Mouse (Mus musculus) c-Kit-positive CD71-positive TER-119-negative erythroid progenitor cells, embryonic 14.5 days (primary cell): ENCODE results near the gene Eftud2.
A peak's percentile ranks its signal among the peaks of the same experiment; 100 is the strongest.

ENCODE experiments used
- DNase-seq: peaks from one replicate; pipeline ENCODE4 v3.0.0-alpha.2; 2013; ENCODE audit warnings: low read depth

Gene Eftud2

DNA sequence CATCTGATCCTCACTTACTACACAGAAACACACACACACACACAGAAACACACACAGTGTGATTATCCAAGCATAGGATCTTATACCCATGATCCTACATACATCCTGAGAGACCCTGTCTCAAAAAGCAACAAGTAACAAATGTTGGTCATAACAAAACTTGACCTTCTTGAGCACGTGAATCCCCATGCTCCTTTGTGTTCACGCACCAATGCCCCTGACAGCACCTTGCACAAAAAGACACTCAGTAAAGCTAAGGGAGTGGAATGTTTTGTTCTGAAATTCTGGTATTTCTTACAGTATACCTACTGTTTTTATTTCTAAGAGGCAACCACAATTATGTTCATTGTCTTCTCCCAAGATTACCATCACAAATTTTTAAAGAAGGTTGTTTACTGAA is 1.2 kb downstream of the Eftud2 start:
- no peak for DNase-seq

DNA sequence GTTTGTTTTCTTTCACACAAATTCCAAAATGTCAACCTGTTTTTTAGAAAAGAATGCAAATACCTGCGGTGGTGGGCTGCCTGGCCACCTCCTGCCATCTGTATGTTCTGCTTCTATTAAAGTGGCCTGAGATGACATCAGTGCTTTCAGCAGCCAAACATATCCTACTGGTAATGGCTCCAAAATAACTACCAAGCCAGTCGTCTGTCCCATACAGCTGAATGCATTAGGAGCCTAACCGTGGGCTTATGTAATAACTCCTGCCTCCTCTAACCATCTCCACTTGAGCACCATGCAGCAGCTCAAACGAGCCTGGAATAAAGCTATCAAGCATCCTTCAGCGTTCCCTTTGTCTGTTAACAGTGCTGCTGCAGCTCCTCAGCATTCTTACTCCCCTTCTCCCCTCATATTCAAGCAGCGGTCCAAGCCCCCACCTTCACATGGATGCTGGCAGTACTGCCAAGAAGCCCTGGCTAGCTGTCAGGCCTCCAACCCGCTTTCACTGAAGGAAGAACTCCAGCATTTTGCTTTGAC is 5.9 kb downstream of the Eftud2 start:
- DNase-seq, result no peak

DNA sequence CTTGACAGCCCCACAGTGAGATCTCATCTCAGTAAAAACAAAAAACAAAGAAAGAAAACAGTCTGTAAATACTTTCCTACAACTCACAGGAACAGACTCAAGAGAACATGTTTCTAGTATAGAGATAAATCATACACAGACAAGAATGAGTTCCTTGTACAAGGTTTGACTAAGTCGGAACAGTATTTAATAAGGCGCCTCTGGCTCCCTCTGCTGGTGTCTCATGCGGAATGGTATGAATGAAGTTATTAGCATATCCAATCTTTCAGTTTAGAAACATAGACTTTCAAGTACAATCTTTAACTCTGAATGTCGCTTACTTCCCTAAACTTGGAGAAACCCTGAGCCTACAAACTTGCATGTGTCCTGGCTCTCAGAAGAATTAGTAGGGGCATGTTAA is 16.5 kb downstream of the Eftud2 start:
- DNase-seq, result peak; percentile 50

DNA sequence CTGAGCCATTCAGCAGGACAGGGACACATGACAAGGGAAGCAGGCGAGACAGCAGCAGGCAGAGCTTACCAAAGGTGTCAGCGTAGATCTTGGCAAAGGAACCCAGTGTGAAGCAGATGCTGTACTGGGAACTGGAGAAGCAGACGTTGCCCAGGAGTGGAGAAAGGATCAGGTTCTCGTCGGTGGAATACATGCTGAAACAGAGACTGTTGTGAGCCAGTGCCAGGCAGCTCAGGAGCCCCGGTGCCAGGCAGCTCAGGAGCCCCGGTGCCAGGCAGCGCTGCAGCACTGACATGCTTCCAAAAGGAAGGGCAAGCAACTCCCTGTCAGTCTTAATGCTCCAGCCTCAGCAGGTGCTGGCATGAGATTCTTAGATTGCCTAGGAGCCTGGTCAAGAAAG is 20.9 kb downstream of the Eftud2 start:
- no peak for DNase-seq

DNA sequence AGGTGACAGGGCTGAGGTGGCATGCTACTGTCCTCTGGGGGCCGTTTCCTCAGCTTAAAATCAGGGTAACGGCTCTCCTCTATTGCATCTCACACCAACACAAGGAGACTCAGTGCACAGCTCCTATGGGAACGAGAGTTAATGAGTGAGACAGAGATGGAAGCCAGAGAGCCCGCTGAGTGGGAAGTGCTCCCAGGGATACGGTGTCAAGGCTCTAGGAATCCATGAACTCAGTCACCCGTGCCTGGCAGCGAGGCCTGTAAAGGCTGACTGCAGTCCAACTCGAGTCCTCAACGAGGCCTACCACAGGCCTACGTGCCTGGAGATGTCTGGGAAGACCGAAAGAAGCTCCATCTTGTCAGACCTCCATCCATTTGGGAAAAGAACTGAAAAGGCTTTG is 21.8 kb downstream of the Eftud2 start:
- no peak for DNase-seq

DNA sequence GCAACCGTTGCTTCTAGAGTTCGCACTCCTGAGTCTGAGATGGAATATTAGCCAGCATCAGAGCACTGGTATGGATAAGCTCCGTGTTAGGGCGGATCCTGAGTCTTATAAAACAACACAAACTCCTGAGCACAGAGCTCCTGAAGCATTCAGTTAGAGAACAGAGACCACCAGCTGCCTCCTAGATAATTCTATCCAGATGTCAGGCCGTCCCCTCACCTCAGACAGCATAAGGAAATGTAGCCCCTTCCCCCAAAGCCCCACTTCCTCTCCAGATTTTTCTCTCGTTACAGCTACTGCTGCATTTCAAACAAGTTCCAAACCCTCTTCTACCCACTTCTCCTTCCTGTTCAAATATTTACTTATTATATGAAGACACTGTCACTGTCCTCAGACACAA is 24.8 kb downstream of the Eftud2 start:
- no peak for DNase-seq

DNA sequence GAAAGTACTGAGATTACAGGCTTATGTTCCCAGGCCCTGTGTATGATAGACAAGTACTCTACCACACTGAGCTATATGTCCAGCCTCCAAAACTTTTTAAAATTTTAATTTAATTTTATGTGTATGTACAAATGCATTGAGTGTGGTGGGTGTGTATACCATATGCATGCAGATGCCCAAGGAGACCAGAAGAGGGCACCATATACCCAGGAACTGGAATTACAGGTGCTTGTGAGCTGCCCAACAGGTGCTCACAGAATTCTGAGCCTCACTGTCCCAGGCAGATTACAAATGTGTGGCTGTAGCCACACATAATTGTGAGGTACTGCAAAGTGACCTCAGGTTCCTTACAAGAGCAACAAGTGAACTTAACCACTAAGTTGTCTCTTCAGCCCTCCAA is 27.0 kb downstream of the Eftud2 start:
- peak; percentile 34 for DNase-seq

DNA sequence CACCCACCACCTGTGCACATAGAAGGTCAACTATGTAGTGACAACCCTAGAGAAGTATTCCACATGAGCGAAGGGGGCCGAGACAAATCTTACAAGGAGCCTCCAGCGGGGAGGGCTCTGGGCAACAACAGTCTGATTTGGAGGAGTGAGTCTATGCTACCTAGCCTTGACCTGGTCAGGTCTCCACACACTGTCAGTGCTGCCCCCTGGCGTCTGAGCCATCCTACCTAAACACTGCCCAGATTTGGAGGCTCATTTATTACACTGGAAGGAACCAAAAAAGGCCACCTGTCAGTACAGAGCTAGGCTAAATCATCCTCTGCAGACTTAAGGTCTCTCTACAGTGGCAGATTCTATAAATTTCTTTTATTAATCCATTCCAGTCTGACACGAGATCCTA is 28.9 kb downstream of the Eftud2 start:
- peak; percentile 14 for DNase-seq

DNA sequence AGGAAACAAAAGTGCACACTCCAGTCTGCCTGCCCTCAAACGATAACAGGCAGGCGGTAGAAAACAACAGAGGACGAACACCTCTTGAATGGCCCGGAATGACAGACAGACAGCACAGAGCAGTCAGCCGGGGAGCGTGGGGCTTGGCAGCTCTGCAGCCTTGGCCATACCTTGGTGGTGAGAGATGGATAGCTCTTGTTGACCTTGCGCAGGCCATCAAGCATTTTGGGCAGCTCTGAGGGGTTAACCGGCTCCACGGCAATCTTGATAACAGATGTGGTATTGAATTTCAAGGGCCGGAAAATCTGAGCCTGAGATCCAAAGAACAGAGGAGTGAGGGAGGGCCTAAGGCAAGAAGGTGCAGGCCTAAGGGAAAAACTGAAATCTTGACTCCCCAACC is 34.9 kb downstream of the Eftud2 start:
- no peak for DNase-seq

DNA sequence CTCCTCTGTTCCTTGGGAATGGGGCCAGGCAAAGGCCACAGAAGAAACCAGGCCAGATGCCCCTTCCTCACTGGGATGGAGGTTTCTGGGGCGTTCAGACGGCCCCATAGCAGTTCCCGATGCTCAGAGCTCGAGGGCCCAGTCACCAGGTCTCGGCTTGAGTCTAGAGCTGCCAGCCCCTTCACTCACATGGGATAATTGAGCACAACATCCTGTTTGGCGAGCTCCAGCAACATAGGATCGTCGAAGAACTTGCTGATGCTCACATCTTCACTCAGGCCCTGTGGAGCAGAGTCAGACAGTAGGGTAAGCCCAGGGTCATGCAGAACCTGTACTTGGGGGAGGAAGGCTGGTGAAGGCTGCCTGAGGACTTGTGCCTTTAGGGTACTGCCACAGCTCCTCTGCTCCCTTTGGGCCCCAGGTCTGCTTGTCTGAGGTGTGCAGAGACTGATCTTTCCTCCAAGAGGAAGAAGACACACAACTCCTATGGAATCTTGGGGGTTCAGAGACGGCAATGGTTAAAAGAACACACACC is 42.1 kb downstream of the Eftud2 start:
- DNase-seq, result no peak

DNA sequence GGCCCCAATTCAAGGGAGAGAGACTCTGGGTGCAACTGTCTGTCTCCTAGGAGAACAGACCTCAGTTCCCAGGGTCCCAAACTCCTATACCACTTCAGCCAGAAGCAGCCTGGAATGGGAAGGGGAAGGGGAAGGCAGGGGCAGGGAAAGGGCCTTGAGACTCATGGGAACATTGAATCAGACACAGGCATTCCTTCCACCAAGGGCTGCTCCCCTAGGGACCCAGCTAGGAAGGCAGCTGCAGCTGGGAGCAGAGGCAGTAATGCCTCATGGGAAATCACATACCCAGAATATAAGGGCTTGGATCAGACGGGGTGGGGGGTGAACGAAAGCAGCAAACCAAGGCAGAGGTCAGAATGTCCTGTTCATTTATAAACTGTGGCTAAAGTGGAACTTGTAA is 42.7 kb downstream of the Eftud2 start:
- DNase-seq, result no peak

DNA sequence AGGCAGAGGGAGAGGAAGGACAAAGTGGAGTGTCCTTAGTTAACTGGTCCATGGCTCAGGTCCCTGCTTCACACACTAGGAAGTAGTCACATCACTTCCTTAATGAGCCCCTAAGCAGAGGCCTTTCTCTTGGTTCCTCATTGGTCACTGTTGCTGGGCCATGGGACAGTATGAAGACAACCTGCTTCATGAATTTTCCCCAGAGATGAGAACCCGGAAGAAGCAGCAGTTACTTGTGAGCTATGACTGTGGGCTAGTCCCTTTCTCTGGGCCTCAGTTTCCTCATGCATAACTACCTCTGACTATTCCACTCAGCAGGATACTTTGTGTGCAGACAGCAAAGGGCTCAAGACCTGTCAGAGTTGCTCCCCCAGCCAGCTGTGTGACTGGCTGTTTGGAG is 43.4 kb downstream of the Eftud2 start:
- no peak for DNase-seq

DNA sequence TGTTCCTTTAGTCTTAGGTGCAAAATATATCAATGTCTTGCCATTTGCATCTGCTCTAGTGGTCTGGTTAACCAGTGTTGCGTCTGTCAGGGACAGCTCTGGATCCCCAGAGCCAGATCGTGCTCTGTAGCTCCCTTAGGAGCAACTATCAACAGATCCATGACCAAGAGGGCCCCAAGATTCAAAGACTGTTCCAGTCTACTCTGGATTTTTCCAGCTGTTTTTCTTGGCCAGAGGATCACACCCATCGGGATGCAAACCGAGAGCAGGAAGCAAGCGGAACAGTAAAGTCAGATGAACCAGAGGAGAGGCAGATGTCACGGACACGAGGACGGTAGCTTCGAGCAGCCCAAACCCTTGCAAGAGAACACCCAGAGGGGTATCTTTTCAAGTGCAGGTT is 44.6 kb downstream of the Eftud2 start:
- DNase-seq, result no peak

DNA sequence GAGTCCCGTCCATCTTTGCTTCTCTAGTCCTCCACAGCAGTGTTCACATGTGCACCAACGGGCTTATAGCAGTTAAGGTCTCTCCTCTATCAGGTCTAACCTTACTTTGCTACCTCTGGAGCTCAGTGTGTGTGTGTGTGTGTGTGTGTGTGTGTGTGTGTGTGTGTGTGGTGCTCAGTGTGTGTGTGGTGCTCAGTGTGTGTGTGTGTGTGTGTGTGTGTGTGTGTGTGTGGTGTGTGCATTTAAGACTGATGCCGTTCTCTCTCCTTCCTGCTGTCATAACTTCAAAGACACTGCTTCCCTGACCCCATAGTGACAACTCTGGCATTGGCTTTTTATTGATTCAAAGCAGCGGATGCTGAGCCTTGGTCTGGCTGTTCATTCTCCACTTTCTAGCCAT is 45.2 kb downstream of the Eftud2 start, which contains the start of gene Higd1b:
Gene Higd1b, plus strand, starts transcription at position 301 of the 400 bp plus-strand sequence.
- DNase-seq, result no peak

DNA sequence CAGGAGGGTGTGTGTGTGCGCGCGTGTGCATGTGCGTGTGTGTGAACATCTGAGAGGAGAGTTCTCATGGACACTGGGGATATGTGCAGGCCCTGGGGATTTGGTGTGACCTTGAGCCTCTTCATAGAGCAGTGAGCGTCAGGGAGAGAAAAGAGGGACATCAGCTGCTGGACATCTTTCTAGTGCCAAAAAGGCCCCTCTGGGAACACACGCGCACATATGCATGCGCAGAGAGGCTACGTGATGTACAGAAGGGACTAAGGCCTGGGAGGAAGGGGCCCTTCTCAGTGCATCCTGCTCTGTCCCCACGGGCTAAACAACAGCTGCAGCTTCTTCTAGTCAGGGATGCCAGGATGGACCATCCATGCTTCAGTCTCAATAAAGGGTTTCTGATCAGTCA is 46.6 kb downstream of the Eftud2 start:
- DNase-seq, result no peak

DNA sequence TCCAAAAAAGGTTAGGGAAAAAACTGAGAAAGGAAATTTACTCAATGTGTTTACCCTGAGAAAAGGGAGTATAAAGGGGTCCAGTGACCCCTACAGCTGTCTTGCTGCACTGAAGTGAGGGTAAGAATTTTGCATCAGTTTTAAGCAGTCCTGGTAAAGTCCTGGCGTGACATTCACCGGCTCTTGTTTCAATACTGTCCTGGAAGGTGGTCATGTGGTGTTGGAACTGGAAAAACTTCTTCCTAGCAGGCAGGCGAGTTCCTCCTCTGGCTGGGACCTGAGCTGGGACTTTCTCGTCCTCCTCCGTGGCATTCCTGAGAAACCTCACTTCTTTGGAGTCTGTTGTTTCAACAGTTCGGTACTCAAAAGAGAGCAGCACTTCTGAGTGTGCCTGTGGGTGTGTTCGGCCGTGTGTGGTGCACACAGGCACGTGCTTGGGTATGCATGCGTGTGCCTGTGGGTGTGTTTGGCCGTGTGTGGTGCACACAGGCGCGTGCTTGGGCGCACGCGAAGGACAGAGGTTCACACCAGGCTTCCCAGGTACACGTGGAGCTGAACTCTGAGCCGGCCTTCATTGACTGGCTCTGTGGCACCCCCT is 48.0 kb downstream of the Eftud2 start:
- no peak for DNase-seq

DNA sequence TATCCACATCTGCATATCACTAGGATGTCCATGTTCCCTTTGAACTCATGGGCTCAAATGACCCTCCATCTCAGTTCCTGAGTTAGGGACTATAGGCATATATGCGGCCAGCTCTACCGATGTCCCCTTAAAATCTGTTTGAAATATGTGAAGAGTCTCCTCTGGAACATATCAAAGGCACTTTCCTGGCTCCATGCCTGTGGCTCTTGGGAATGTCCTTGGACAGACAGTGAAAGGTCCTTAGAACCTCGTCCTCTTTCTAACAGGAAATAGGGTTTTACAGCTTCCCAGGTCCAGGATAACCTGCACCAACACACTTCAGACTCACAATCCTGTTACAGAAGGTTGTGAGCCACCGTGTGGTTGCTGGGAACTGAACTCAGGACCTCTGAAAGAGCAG is 50.5 kb downstream of the Eftud2 start:
- no peak for DNase-seq

DNA sequence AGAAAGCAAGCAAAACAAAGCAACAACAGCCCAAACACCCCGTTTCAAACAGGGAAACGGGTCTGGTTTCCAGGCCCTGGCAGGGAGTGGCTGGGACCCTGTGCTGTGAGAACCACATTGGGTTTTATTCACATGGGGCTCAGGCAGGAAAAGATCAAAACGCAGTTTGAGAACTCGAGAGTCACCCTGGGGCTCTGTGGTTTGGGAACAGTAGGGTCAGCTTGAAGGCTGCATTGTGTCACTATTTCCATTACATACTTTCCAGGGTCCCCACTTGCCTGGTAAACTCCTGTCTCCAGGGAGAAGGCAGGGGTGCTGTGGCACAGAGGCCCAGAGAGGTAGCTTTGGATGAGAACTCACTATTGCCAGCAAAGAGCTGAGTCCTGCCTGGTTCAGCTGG is 53.7 kb downstream of the Eftud2 start:
- no peak for DNase-seq

DNA sequence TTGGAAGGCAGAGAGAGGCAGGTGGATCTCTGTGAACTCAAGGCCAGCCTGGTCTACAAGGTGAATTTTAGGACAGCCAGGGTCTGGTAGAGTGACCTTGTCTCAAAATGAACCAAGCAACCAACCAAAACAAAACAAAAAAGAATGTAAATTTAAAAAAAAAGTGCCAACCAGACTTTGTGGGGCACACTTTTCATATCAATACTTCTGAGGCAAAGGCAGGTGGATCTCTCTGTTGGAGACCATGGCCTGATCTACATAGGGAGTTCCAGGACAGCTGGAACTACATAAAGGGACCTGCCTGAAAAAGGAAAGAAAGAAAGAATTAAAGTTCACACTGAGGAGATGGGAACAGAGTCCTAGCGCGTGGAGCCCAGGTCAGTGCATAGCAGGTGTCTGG is 54.3 kb downstream of the Eftud2 start:
- no peak for DNase-seq

DNA sequence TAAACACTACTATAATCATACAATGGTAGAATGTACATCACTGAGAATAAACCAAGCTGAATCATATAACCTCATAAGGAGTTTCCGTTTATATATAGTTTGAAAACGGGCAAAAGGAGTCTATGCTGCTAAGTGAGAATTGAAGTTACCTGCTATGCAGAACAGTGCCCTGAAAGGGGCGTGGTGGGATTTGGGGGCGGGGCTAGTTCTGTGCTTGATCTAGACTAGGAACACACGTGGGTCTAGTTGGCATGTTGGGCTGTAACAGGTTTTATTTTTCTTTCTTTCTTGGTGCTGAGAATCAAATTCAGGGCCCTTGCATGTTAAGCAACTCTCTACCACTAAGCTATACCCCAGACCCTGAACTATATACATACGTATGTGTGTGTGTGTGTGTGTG is 59.6 kb downstream of the Eftud2 start:
- no peak for DNase-seq

DNA sequence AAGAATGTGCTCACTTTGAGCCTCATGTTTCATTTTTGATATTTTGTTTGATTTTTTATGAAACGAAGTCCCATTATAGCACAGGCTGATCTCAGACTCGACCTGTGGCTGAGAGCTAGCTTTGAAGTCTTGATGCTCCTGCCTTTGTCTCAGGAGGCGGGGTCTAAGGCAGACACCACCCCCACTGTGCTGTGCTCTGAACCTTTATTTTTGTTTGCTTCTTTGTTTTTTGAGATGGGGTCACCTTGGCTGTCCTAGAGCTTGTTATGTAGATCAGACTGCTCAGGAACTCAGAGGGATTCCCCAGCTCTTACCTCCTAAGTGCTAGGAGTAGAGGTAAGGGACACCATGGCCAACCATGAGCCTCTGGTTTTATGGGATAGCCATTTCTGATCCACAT is 60.4 kb downstream of the Eftud2 start:
- no peak for DNase-seq

DNA sequence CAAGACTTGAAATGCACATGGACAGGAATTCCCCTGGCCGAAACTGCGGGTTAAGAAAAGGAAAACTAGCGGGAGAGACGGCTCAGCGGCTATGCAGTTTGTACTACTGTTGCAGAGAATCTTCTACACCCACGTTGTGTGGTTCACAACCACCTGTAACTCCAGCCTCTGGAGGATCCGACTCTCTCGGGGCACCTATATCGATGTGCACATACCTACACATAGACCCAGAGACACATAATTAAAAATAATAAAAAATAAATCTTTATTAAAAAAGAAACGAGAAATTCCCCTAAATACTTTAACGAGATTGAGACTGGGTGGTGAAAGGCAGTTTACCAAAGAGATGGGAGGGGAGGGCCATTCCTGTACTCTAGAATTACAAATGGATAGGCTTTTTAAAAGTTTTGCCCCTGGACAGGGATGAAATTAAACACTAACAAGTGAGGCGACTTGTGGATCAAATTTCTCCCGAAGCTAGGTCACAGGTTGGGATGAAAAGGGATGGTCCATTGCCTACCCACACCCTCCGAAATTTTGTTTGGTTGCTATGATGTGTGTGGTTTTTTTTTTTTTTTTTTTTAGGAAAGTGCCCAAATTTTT is 60.9 kb downstream of the Eftud2 start:
- DNase-seq, result no peak

DNA sequence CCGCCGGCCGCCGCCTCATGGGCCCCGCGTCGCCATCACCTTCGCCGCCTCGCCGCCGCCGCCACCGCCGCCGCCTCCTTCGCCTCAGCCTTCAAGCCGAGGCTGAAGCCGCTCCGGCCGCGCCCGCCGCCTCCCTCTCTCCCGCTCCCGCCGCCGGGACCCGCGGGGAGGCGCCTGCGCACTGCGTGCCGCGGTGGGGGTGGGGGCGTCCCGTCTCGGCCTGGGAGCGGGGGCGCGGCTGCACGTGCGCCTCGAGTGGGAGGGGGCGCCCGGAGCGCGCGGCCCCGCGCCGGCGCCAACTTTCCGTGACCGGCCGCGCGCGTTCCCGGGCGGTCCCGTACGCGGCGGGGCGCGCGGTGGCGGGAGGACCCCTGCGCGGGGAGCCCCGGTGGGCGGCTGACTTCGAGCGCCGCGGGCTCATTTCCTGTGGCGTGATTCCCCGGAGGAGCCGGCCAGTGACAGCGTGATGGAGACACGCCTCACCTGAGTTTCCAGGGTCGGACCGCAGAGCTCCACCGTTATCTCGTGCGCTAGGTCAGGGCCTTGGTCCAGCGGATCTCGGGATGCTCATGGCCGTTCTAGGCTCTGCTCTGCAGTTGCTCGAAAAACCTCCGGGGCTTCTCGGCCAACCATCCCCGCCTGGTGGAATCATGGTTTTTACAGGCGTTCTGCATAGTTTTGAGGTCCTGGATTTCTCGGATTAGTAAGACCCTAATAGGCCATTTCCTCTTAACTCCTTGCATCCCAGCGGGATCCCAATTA is 61.6 kb downstream of the Eftud2 start, which contains the start of gene Gjc1:
Gene Gjc1, minus strand, starts transcription at position 680 of the 762 bp plus-strand sequence.
- DNase-seq, result no peak
